Mouse (Mus musculus): ENCODE results near the gene Dip2a. TPM values are rescaled to one million over a fixed set of nuclear protein-coding genes. Genes with fewer than 3 reads are reported as not detected.

Dip2a gene
- polyA plus RNA-seq, 1 experiment = not detected

DNA sequence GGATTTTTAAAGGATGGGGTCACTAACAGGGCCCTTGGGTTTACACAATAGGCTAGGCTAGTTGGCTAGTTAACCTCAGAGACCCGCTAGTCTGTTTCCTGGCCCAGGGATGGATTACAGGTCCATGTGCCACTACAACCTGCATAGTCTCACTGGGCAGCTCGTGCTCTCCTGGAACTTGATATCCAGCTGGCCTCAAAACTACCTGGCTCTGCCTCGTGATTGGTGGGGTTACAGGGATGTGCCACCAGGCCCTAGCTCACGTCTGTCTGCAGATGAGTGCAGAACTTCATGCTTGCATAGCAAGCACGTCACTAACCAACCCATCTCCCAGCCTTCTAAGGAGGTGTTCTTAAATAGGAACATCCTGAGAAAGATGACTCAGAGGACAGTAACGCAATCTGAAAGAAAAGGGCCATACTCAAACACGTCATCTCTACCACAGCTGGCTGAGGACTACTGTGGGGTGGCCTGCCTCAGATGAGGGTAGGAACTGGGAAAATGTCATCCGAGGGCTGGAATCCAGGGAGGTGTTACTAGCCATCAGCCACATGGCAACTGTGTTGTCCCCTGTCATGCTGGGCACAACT lies 12.3 kb upstream of the Dip2a start:
- Histone ChIP-seq H3K4me1 (ENCODE audit: control insufficient read depth, insufficient read depth, low read length) (peaks cover 4% of the 10 kb centered on the region), H3K27ac (ENCODE audit: insufficient read depth, low read depth, low read length) (no peak overlapping the region), H3K4me3 (ENCODE audit: insufficient read depth, low read depth, low read length) (no peak overlapping the region)
- TF ChIP-seq CTCF (IDR thresholded peaks at IDR 0.05; ENCODE audit: insufficient read depth, low read depth, low read length) (no peak), POLR2A (IDR thresholded peaks at IDR 0.05; ENCODE audit: insufficient read depth, low read depth, low read length) (no peak)
- 69% methylated on average over 8 of the region's 8 CpGs for WGBS

DNA sequence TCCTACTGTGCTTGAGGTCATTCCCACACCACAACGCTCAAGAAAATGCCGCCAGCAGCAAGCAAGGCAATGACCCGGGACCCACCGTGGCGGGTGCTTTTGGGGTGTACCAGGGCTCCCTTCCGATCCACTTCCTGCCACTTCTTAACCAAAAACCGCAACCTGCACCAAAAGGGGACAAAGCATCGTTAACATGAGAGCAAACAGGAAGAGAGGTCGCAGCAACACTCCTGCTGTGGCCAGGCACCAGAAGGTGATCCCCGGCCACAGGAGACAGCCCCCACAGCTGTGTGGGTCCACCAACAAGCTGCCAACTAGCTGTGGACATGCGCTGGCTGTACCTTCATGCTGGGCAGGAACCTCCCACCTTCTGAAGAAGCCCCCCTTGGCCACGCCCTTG lies 9.9 kb upstream of the Dip2a start:
- TF ChIP-seq POLR2A (IDR thresholded peaks at IDR 0.05; ENCODE audit: insufficient read depth, low read depth, low read length) (no peak), CTCF (IDR thresholded peaks at IDR 0.05; ENCODE audit: insufficient read depth, low read depth, low read length) (no peak)
- 93% methylated on average over 12 of the region's 12 CpGs for WGBS

DNA sequence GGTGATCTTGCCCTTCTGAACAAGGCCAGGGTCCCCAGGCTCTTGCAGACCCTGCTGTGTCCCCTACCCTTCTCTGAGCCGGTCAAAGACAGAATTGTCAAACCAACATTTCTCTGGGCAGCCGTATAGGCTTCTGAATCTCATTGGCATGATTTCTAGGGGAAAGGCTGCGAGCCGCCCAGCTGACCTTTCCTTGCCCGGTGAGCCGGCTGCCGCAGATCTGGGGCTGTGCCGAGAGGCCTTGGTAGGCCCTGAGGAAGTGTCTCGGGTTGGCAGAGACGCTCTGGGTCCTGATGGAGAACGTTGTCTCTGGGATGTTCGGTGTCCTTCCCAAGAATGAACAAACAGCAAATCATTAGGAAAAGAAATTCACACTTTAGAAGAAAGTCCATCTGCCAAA lies 8.9 kb upstream of the Dip2a start:
- Histone ChIP-seq H3K4me1 (ENCODE audit: control insufficient read depth, insufficient read depth, low read length) (peaks cover 4% of the 10 kb centered on the region), H3K27ac (ENCODE audit: insufficient read depth, low read depth, low read length) (no peak overlapping the region)
- 96% methylated on average over 12 of the region's 12 CpGs for WGBS

More for the DNA sequence above, 9.9 kb upstream of the Dip2a start:
- H3K27ac ChIP-seq (ENCODE audit: insufficient read depth, low read depth, low read length) = no peak overlapping the region
- no peak overlapping the region for H3K4me3 ChIP-seq (ENCODE audit: insufficient read depth, low read depth, low read length)
- H3K4me1 ChIP-seq (ENCODE audit: control insufficient read depth, insufficient read depth, low read length) = peaks cover 4% of the 10 kb centered on the region

DNA sequence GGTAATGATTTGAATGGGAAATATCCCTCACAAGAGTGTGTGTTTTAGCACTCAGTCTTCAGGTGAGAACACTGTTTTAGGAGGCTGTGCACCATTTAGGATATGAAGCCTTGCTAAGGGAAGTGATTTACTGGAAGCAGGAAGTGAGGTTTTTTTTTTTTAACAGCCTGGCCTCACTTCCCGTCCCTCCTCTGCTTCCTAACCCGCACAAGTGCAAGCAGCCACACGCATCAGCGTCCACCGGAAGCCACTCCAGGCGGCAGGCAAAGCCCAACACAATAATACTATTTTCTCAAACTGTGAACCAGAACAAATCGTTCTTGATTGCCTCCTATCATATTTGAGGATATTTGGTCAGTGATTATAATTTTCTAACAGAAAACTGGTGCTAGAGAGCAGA lies 6.9 kb upstream of the Dip2a start:
- Histone ChIP-seq H3K4me3 (ENCODE audit: insufficient read depth, low read depth, low read length) (no peak overlapping the region), H3K4me1 (ENCODE audit: control insufficient read depth, insufficient read depth, low read length) (no peaks in the 10 kb centered on the region), H3K27ac (ENCODE audit: insufficient read depth, low read depth, low read length) (no peak overlapping the region)
- 75% methylated on average over 7 of the region's 7 CpGs for WGBS
- TF ChIP-seq CTCF (IDR thresholded peaks at IDR 0.05; ENCODE audit: insufficient read depth, low read depth, low read length) = no peak
- TF ChIP-seq POLR2A (IDR thresholded peaks at IDR 0.05; ENCODE audit: insufficient read depth, low read depth, low read length) = no peak

More for the DNA sequence above, 8.9 kb upstream of the Dip2a start:
- H3K4me3 ChIP-seq (ENCODE audit: insufficient read depth, low read depth, low read length) = no peak overlapping the region
- TF ChIP-seq CTCF (IDR thresholded peaks at IDR 0.05; ENCODE audit: insufficient read depth, low read depth, low read length) (no peak), POLR2A (IDR thresholded peaks at IDR 0.05; ENCODE audit: insufficient read depth, low read depth, low read length) (no peak)

DNA sequence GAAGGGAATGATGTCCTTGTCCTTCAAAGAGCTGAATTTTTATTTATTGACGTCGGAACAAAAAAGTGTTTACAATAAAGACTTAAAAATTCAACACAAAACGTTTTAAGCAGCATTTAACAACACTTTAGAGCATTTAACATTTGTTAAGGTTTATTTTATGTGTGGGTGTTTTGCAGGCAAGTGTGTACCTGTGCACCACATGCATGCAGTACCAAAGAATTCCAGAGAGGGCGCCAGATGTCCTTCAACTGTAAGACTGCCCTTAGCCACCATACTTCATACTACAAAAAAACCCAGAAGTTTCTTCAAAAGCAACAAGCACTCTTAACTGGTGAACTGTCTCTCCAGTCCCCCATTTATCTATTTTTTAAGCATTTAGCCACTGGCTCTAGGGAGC lies 1.5 kb upstream of the Dip2a start:
- Histone ChIP-seq H3K4me1 (ENCODE audit: control insufficient read depth, insufficient read depth, low read length) (peaks cover 3% of the 10 kb centered on the region), H3K4me3 (ENCODE audit: insufficient read depth, low read depth, low read length) (no peak overlapping the region), H3K27ac (ENCODE audit: insufficient read depth, low read depth, low read length) (no peak overlapping the region)
- 9% methylated on average over 4 of the region's 4 CpGs for WGBS
- TF ChIP-seq POLR2A (IDR thresholded peaks at IDR 0.05; ENCODE audit: insufficient read depth, low read depth, low read length) (no peak), CTCF (IDR thresholded peaks at IDR 0.05; ENCODE audit: insufficient read depth, low read depth, low read length) (no peak)

DNA sequence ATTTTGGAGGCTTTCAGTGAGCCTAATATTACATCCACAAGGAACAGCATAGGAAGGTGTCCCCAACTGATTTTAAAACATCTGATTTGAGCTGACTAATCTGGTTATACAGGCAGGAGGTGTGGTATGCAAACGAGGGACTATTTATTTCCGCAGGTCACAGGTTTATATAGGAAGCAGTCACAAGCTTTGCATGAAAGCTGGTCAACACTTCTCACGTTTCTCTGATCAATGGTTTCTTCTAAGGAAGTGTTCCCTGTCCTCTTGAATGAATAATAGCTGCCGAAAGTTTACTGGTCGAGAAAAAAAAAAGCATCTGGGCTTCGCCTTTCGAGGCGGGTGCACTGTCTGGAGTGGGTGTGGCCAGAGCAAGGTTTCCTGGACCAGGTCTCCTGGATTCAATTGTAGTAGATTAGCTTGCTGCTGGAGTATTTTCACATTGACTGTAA lies 976 bp upstream of the Dip2a start:
- H3K27ac ChIP-seq (ENCODE audit: insufficient read depth, low read depth, low read length) = no peak overlapping the region
- H3K4me1 ChIP-seq (ENCODE audit: control insufficient read depth, insufficient read depth, low read length) = peaks cover 3% of the 10 kb centered on the region
- no peak for TF ChIP-seq POLR2A (IDR thresholded peaks at IDR 0.05; ENCODE audit: insufficient read depth, low read depth, low read length)
- TF ChIP-seq CTCF (IDR thresholded peaks at IDR 0.05; ENCODE audit: insufficient read depth, low read depth, low read length) = no peak
- H3K4me3 ChIP-seq (ENCODE audit: insufficient read depth, low read depth, low read length) = no peak overlapping the region
- 14% methylated on average over 8 of the region's 8 CpGs for WGBS

DNA sequence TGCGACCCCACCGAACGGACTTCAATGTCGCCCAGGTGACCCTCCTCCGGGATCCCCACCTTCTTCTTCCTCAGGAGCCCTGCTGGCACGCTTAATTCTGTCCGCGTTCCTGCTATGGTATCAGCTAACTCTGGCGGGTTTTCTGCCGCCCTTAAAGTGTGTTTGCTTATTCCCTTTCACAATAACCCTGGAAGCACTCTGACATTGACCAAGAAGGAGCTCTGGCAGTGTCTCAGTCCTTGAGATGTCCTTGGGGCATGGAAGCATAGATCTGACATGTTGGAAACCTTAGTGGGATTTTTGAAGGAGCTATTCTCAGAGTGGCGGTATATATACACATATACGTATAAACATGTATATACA lies 430 bp upstream of the Dip2a start:
- WGBS = 1% methylated on average over 12 of the region's 12 CpGs
- no peak for TF ChIP-seq POLR2A (IDR thresholded peaks at IDR 0.05; ENCODE audit: insufficient read depth, low read depth, low read length)
- no peak for TF ChIP-seq CTCF (IDR thresholded peaks at IDR 0.05; ENCODE audit: insufficient read depth, low read depth, low read length)
- H3K4me1 ChIP-seq (ENCODE audit: control insufficient read depth, insufficient read depth, low read length) = peaks cover 3% of the 10 kb centered on the region
- peak overlapping the region; percentile 58; the same call in 1 of the 2 replicates for H3K27ac ChIP-seq (ENCODE audit: insufficient read depth, low read depth, low read length)
- peak overlapping the region; percentile 84 for H3K4me3 ChIP-seq (ENCODE audit: insufficient read depth, low read depth, low read length)

DNA sequence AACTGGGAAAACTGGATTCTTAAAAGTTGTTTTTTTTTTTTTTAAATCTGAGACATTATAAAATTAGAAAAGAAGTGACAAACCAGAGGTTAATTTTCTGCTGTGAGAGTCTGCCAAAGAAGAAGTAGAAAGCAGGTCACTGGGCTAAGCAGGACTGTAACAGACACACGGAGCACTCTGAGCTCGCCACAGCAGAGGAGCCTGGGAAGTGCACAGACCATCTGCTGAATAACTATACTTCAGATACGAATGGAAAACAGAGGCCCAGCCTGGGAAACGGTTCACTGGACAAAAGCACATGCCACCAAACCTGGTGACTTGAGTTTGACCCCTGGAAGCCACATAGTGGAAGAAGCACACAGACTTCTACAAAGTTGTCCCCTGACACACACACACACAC lies 10.7 kb downstream of the Dip2a start:
- no peak for TF ChIP-seq CTCF (IDR thresholded peaks at IDR 0.05; ENCODE audit: insufficient read depth, low read depth, low read length)
- TF ChIP-seq POLR2A (IDR thresholded peaks at IDR 0.05; ENCODE audit: insufficient read depth, low read depth, low read length) = no peak
- peaks cover 10% of the 10 kb centered on the region for H3K4me1 ChIP-seq (ENCODE audit: control insufficient read depth, insufficient read depth, low read length)
- no peak overlapping the region for H3K27ac ChIP-seq (ENCODE audit: insufficient read depth, low read depth, low read length)
- no peak overlapping the region for H3K4me3 ChIP-seq (ENCODE audit: insufficient read depth, low read depth, low read length)
- WGBS = 24% methylated on average over 4 of the region's 4 CpGs

DNA sequence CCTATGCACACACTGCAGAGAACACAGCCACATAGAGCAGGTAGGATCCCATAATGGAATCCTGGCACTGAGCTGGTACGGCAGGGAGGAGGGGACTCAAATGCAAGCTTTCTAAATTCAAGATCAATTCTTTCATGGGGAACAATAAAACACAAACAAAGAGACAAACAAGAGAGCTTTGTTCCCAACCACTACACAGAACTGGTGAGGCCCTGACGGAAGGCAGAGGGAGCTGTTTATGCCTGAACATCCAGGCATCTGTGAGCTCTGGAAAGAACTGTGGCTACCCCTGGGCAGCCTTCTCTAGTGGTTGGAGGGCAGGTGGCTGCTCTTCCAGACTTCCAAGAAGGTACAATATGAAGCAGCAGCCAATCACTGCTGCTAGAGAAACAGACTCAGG lies 13.1 kb downstream of the Dip2a start:
- H3K4me1 ChIP-seq (ENCODE audit: control insufficient read depth, insufficient read depth, low read length) = peaks cover 10% of the 10 kb centered on the region
- no peak for TF ChIP-seq POLR2A (IDR thresholded peaks at IDR 0.05; ENCODE audit: insufficient read depth, low read depth, low read length)
- no peak for TF ChIP-seq CTCF (IDR thresholded peaks at IDR 0.05; ENCODE audit: insufficient read depth, low read depth, low read length)
- H3K4me3 ChIP-seq (ENCODE audit: insufficient read depth, low read depth, low read length) = no peak overlapping the region
- no peak overlapping the region for H3K27ac ChIP-seq (ENCODE audit: insufficient read depth, low read depth, low read length)
- 62% methylated on average over 2 of the region's 2 CpGs for WGBS

DNA sequence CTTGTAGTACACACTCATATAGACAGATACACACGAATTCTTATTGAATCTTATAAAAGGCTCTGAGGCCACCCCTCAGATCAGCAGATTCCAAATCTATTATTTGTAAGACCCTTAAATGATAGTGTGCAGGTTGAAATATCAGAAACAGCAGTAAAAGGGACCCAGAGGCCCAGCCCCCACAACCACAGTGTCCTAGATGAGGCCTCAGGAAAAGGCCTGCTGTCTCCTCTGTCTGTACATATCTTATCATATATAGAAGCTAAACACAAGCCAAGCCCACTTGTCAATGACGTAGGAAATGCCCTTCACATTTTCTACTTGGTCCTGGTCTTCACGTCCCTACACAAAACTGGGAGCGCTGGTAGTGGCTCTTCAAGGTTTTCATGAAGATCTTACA lies 16.0 kb downstream of the Dip2a start:
- no peaks in the 10 kb centered on the region for H3K4me1 ChIP-seq (ENCODE audit: control insufficient read depth, insufficient read depth, low read length)
- H3K4me3 ChIP-seq (ENCODE audit: insufficient read depth, low read depth, low read length) = no peak overlapping the region
- TF ChIP-seq CTCF (IDR thresholded peaks at IDR 0.05; ENCODE audit: insufficient read depth, low read depth, low read length) (no peak), POLR2A (IDR thresholded peaks at IDR 0.05; ENCODE audit: insufficient read depth, low read depth, low read length) (no peak)
- no peak overlapping the region for H3K27ac ChIP-seq (ENCODE audit: insufficient read depth, low read depth, low read length)
- WGBS = 89% methylated on average over 4 of the region's 4 CpGs
